Mouse (Mus musculus): Measurements from ENCODE around the gene Gfpt1. TPM values are rescaled to one million over a fixed set of nuclear protein-coding genes. Genes with fewer than 3 reads are reported as not detected.

The Gfpt1 gene
- polyA plus RNA-seq (2014; fragmentation: Illumina TruSeq; extraction: RNeasy Lipid Tissue Mini Kit (QIAGEN cat#74804); ENCODE audit: low read depth, low replicate concordance) = 125 TPM

DNA sequence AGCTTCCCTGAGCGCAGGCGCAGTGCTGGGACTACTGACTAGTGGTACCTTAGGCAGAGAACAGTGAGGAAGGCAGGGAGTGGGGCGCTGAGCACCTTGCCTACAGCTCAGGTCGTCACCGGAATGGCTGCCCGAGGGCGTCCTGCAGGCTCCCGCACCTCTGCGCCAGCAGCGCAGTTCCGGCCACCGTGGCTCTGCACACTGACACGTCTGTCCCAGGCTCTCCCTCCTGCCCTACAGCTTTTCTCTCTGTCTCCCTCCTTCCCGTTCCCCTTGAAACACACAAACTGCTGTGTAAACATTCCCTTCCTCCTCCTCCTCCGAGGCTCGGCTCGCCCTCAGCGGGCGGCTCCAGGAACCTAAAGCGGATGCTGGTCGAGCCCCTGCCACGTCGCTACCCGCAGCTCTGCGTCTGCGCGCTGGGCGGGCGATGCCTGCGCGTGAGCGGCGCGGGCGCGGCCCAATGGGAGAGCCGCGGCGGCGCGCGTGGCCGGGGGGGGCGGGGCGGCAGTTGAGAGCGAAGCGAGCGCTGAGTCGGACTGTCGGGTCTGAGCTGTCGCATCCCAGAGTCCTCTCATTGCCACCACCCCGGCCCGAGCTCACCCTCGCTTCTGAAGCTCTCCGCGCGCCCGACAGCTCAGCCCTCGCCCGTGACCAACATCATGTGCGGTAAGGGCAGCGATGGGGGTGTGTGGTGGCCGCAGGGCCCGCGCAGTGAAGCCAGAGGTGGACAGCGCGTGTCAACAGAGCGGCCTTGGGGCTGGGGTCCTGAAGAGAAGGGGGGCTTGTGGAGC lies at the start of gene Gfpt1:
Gene Gfpt1 (plus strand): TSS at position 510 of the 794 bp plus-strand sequence.

GRCm38 (mm10) chr6:87008887-87009286 lies 33.8 kb upstream of the Gfpt1 start, which contains the start of gene Nfu1:
Gene Nfu1 (plus strand): TSS chr6:87009236.

DNA sequence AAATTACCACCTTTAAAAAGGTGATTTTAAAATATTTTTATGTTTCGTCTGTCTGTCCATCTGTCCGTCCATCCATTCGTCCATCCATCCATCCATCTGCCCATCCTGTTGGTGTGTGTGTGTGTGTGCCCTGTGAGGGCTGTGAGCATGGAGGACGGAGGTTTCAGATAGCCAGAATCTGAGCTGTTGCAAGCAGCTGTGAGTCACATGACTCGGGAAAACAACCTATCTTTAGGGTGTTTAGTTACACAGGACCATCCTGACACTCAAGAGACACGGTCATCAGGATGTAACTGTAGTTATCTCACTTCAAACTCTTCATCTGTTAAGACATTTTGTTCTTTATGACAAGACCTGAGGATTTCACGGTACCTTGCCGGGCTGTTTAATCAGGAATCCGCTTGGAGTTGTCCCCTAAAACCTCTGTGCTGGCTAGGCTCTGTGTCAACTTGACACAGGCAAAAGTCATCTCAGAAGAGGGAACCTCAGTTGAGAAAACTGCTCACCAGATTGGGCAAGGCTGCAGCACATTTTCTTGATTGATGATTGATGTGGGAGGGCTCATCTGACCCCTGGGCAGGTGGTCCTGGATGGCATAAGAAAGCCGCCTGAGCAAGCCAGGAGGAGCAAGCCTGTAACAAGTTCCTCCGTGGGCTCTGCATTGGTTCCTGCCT lies 61.6 kb downstream of the Gfpt1 start, which contains the start of gene D6Ertd527e:
Gene D6Ertd527e (plus strand): TSS at position 624 of the 674 bp plus-strand sequence.

Other genes with a start within 250 kb of the Gfpt1 start
- gene Anxa4, start 249.3 kb upstream of the Gfpt1 start, polyA plus RNA-seq (2014; fragmentation: Illumina TruSeq; extraction: RNeasy Lipid Tissue Mini Kit (QIAGEN cat#74804); ENCODE audit: low read depth, low replicate concordance) = 17.1 TPM
- gene Aak1, start 193.3 kb upstream of the Gfpt1 start, polyA plus RNA-seq (2014; fragmentation: Illumina TruSeq; extraction: RNeasy Lipid Tissue Mini Kit (QIAGEN cat#74804); ENCODE audit: low read depth, low replicate concordance) = 29.5 TPM
- gene Nfu1, start 33.6 kb upstream of the Gfpt1 start, polyA plus RNA-seq (2014; fragmentation: Illumina TruSeq; extraction: RNeasy Lipid Tissue Mini Kit (QIAGEN cat#74804); ENCODE audit: low read depth, low replicate concordance) = 53.3 TPM
- 1.1 TPM for gene D6Ertd527e, start 61.9 kb downstream of the Gfpt1 start, polyA plus RNA-seq (2014; fragmentation: Illumina TruSeq; extraction: RNeasy Lipid Tissue Mini Kit (QIAGEN cat#74804); ENCODE audit: low read depth, low replicate concordance)

Data from testis, adult 10 weeks (tissue).